Mouse (Mus musculus): Measurements from ENCODE around the gene Pou3f1. TPM values are rescaled to one million over a fixed set of nuclear protein-coding genes. Genes with fewer than 3 reads are reported as not detected.

Pou3f1 gene
- polyA plus RNA-seq, 1 experiment from 2014 or later: 0.13 TPM

GRCm38 (mm10) chr4:124659251-124660217 is 2.9 kb downstream of the Pou3f1 start:
- Histone ChIP-seq H3K27ac (ENCODE audit: low read length) (no peak overlapping the region), H3K4me2 (ENCODE audit: low read depth, low read length) (peak overlapping the region; percentile 9; the same call in 1 of the 2 replicates), H3K9ac (ENCODE audit: low read length) (no peak overlapping the region), H3K4me1 (ENCODE audit: control insufficient read depth, insufficient read depth, low read length) (peaks cover 21% of the 10 kb centered on the region), H3K27me3 (ENCODE audit: control insufficient read depth, insufficient read depth, low read length) (peaks cover 88% of the 10 kb centered on the region), H3K4me3 (replicated peaks; ENCODE audit: low read length) (peak overlapping the region; percentile 21), H3K36me3 (ENCODE audit: control insufficient read depth, insufficient read depth, low read length) (no peaks in the 10 kb centered on the region), H3K9me3 (replicated peaks; ENCODE audit: control insufficient read depth, low read length) (no peaks in the 10 kb centered on the region)
- WGBS: 2% methylated on average over 68 of the region's 68 CpGs
- no peak for ATAC-seq (ENCODE audit: insufficient read depth, low FRiP score)

DNA sequence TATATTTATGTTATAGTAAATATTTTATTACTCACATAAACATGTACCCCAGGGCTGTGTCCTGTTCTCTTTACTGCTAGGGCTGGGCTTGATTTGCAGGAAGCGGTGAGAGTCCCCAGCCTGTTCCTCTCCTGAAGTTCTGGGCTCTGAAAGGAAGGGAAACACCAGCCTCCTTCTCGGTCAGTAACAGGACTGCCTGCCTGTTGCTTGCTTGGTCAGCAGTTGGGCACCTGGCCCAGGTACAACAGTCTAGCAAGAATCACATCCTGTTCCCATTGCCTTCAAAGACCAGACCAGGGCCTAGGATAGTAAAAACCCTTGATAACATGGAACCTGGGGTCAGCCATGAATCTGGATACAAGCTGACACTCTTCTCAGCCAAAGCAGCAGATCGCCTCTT is 4.0 kb downstream of the Pou3f1 start:
- WGBS: 58% methylated on average over 3 of the region's 3 CpGs
- no peak for ATAC-seq (ENCODE audit: insufficient read depth, low FRiP score)
- no peak overlapping the region for H3K9ac ChIP-seq (ENCODE audit: low read length)
- no peak overlapping the region for H3K4me3 ChIP-seq (replicated peaks; ENCODE audit: low read length)
- peaks cover 86% of the 10 kb centered on the region for H3K27me3 ChIP-seq (ENCODE audit: control insufficient read depth, insufficient read depth, low read length)
- H3K9me3 ChIP-seq (replicated peaks; ENCODE audit: control insufficient read depth, low read length): no peaks in the 10 kb centered on the region
- H3K36me3 ChIP-seq (ENCODE audit: control insufficient read depth, insufficient read depth, low read length): no peaks in the 10 kb centered on the region
- H3K27ac ChIP-seq (ENCODE audit: low read length): no peak overlapping the region
- no peak overlapping the region for H3K4me2 ChIP-seq (ENCODE audit: low read depth, low read length)
- H3K4me1 ChIP-seq (ENCODE audit: control insufficient read depth, insufficient read depth, low read length): peaks cover 21% of the 10 kb centered on the region

GRCm38 (mm10) chr4:124663034-124663433 is 6.4 kb downstream of the Pou3f1 start:
- no peaks in the 10 kb centered on the region for H3K9me3 ChIP-seq (replicated peaks; ENCODE audit: control insufficient read depth, low read length)
- no peak overlapping the region for H3K4me3 ChIP-seq (replicated peaks; ENCODE audit: low read length)
- H3K27me3 ChIP-seq (ENCODE audit: control insufficient read depth, insufficient read depth, low read length): peaks cover 67% of the 10 kb centered on the region
- H3K27ac ChIP-seq (ENCODE audit: low read length): no peak overlapping the region
- H3K4me1 ChIP-seq (ENCODE audit: control insufficient read depth, insufficient read depth, low read length): peaks cover 14% of the 10 kb centered on the region
- no peak for ATAC-seq (ENCODE audit: insufficient read depth, low FRiP score)
- whole genome bisulfite sequencing: 48% methylated on average over 3 of the region's 3 CpGs
- H3K9ac ChIP-seq (ENCODE audit: low read length): no peak overlapping the region
- no peaks in the 10 kb centered on the region for H3K36me3 ChIP-seq (ENCODE audit: control insufficient read depth, insufficient read depth, low read length)
- H3K4me2 ChIP-seq (ENCODE audit: low read depth, low read length): no peak overlapping the region

DNA sequence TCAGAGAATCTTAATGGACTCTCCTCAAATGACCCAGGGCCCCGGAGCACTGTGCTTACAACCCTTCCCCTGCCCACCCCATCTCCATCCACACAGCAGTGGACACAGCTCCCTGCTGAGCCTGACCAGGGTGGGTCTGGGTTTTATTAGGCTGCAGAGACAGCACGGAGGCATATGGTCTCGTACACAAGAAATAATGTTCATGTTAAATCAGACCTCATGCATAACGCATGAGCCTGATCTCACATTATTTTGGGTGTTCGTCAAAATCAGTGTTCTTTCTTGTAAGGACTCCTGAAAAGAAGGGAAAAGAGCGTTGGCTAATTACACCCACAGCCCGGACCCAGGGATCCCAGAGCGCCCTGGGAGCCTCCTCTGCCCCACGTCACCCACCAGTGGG is 7.6 kb downstream of the Pou3f1 start:
- no peak overlapping the region for H3K4me3 ChIP-seq (replicated peaks; ENCODE audit: low read length)
- no peaks in the 10 kb centered on the region for H3K36me3 ChIP-seq (ENCODE audit: control insufficient read depth, insufficient read depth, low read length)
- no peak overlapping the region for H3K4me2 ChIP-seq (ENCODE audit: low read depth, low read length)
- no peaks in the 10 kb centered on the region for H3K9me3 ChIP-seq (replicated peaks; ENCODE audit: control insufficient read depth, low read length)
- H3K9ac ChIP-seq (ENCODE audit: low read length): no peak overlapping the region
- H3K27ac ChIP-seq (ENCODE audit: low read length): no peak overlapping the region
- WGBS: 78% methylated on average over 9 of the region's 9 CpGs
- peaks cover 6% of the 10 kb centered on the region for H3K4me1 ChIP-seq (ENCODE audit: control insufficient read depth, insufficient read depth, low read length)
- ATAC-seq (ENCODE audit: insufficient read depth, low FRiP score): no peak
- H3K27me3 ChIP-seq (ENCODE audit: control insufficient read depth, insufficient read depth, low read length): peaks cover 57% of the 10 kb centered on the region

GRCm38 (mm10) chr4:124664604-124665003 is 8.0 kb downstream of the Pou3f1 start:
- 74% methylated on average over 15 of the region's 15 CpGs for WGBS
- Histone ChIP-seq H3K4me1 (ENCODE audit: control insufficient read depth, insufficient read depth, low read length) (peaks cover 3% of the 10 kb centered on the region; the same call in 1 of the 2 replicates), H3K9me3 (replicated peaks; ENCODE audit: control insufficient read depth, low read length) (no peaks in the 10 kb centered on the region), H3K27ac (ENCODE audit: low read length) (no peak overlapping the region), H3K9ac (ENCODE audit: low read length) (no peak overlapping the region), H3K27me3 (ENCODE audit: control insufficient read depth, insufficient read depth, low read length) (peaks cover 53% of the 10 kb centered on the region), H3K4me3 (replicated peaks; ENCODE audit: low read length) (no peak overlapping the region), H3K4me2 (ENCODE audit: low read depth, low read length) (no peak overlapping the region), H3K36me3 (ENCODE audit: control insufficient read depth, insufficient read depth, low read length) (no peaks in the 10 kb centered on the region)
- no peak for ATAC-seq (ENCODE audit: insufficient read depth, low FRiP score)

- no peak for ATAC-seq (ENCODE audit: insufficient read depth, low FRiP score)
- H3K27me3 ChIP-seq (ENCODE audit: control insufficient read depth, insufficient read depth, low read length): peaks cover 37% of the 10 kb centered on the region
- WGBS: 42% methylated on average over 14 of the region's 14 CpGs
Measured at GRCm38 (mm10) chr4:124667476-124668033, 10.9 kb downstream of the Pou3f1 start.

DNA sequence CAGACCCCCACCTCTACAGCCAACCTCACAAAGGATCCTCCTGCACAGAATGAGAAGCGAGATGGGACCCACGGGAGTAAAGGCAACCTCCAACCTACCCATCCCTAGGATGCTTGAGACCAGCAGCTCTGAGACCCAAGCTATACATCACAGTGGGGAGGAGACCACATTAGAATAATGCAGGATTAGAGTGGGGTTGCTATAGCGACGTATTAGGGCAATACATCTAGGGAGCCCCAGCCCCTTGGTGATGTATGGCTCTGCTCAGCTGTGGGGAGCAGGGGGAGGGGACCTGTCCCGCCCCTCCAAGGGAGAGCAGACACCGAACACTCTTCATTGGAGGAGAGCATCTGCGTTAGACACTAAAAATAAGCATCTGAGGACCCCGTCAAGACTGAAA is 11.5 kb downstream of the Pou3f1 start:
- no peak for ATAC-seq (ENCODE audit: insufficient read depth, low FRiP score)
- Histone ChIP-seq H3K27ac (ENCODE audit: low read length) (no peak overlapping the region), H3K36me3 (ENCODE audit: control insufficient read depth, insufficient read depth, low read length) (no peaks in the 10 kb centered on the region), H3K9me3 (replicated peaks; ENCODE audit: control insufficient read depth, low read length) (no peaks in the 10 kb centered on the region), H3K4me3 (replicated peaks; ENCODE audit: low read length) (no peak overlapping the region), H3K4me1 (ENCODE audit: control insufficient read depth, insufficient read depth, low read length) (0 out of 2 replicates have a peak, but pooled peaks cover 6% of the 10 kb centered on the region), H3K9ac (ENCODE audit: low read length) (no peak overlapping the region), H3K4me2 (ENCODE audit: low read depth, low read length) (no peak overlapping the region), H3K27me3 (ENCODE audit: control insufficient read depth, insufficient read depth, low read length) (peaks cover 35% of the 10 kb centered on the region)
- 21% methylated on average over 8 of the region's 8 CpGs for WGBS

More at GRCm38 (mm10) chr4:124667476-124668033, 10.9 kb downstream of the Pou3f1 start:
- no peak overlapping the region for H3K4me3 ChIP-seq (replicated peaks; ENCODE audit: low read length)
- no peaks in the 10 kb centered on the region for H3K9me3 ChIP-seq (replicated peaks; ENCODE audit: control insufficient read depth, low read length)
- H3K9ac ChIP-seq (ENCODE audit: low read length): no peak overlapping the region
- H3K4me2 ChIP-seq (ENCODE audit: low read depth, low read length): no peak overlapping the region
- no peak overlapping the region for H3K27ac ChIP-seq (ENCODE audit: low read length)
- no peaks in the 10 kb centered on the region for H3K36me3 ChIP-seq (ENCODE audit: control insufficient read depth, insufficient read depth, low read length)
- 0 out of 2 replicates have a peak, but pooled peaks cover 6% of the 10 kb centered on the region for H3K4me1 ChIP-seq (ENCODE audit: control insufficient read depth, insufficient read depth, low read length)

DNA sequence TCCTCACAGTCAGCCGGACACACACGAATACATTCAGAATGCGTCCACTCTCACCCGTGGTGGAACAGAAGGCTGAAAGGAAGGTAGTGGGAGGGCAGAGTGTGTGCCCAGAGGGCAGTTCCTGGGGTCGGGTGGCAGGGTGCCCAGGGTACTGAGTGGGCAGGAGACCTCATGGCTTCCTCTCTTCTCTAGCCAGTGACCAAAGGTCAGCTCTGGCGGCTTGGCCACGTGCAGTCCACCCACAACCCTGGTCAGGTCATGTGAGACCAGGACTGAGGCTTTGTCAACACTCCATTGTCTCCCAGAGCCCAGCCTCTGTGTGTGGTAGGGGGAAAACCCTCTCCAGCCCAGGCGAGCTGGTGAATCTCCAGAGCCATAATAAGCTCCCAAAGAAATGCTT is 13.6 kb downstream of the Pou3f1 start:
- H3K9ac ChIP-seq (ENCODE audit: low read length): no peak overlapping the region
- H3K27me3 ChIP-seq (ENCODE audit: control insufficient read depth, insufficient read depth, low read length): peaks cover 22% of the 10 kb centered on the region
- no peak for ATAC-seq (ENCODE audit: insufficient read depth, low FRiP score)
- H3K27ac ChIP-seq (ENCODE audit: low read length): no peak overlapping the region
- no peaks in the 10 kb centered on the region for H3K9me3 ChIP-seq (replicated peaks; ENCODE audit: control insufficient read depth, low read length)
- 60% methylated on average over 8 of the region's 8 CpGs for WGBS
- H3K4me1 ChIP-seq (ENCODE audit: control insufficient read depth, insufficient read depth, low read length): 0 out of 2 replicates have a peak, but pooled peaks cover 6% of the 10 kb centered on the region
- H3K4me2 ChIP-seq (ENCODE audit: low read depth, low read length): no peak overlapping the region
- no peaks in the 10 kb centered on the region for H3K36me3 ChIP-seq (ENCODE audit: control insufficient read depth, insufficient read depth, low read length)
- no peak overlapping the region for H3K4me3 ChIP-seq (replicated peaks; ENCODE audit: low read length)

GRCm38 (mm10) chr4:124671583-124671982 is 15.0 kb downstream of the Pou3f1 start:
- Histone ChIP-seq H3K4me1 (ENCODE audit: control insufficient read depth, insufficient read depth, low read length) (0 out of 2 replicates have a peak, but pooled peaks cover 6% of the 10 kb centered on the region), H3K4me3 (replicated peaks; ENCODE audit: low read length) (no peak overlapping the region), H3K4me2 (ENCODE audit: low read depth, low read length) (no peak overlapping the region), H3K9me3 (replicated peaks; ENCODE audit: control insufficient read depth, low read length) (no peaks in the 10 kb centered on the region), H3K9ac (ENCODE audit: low read length) (no peak overlapping the region), H3K36me3 (ENCODE audit: control insufficient read depth, insufficient read depth, low read length) (no peaks in the 10 kb centered on the region), H3K27ac (ENCODE audit: low read length) (no peak overlapping the region), H3K27me3 (ENCODE audit: control insufficient read depth, insufficient read depth, low read length) (peaks cover 18% of the 10 kb centered on the region; the same call in 1 of the 2 replicates)
- 25% methylated on average over 7 of the region's 7 CpGs for WGBS
- ATAC-seq (ENCODE audit: insufficient read depth, low FRiP score): no peak
